Mouse (Mus musculus) thymus, postnatal 4 days (tissue): ENCODE measurements around the gene Wnt4.

Experiments
- DNase-seq: peaks from one replicate; pipeline ENCODE4 v3.0.0; 2021

Wnt4 gene

DNA sequence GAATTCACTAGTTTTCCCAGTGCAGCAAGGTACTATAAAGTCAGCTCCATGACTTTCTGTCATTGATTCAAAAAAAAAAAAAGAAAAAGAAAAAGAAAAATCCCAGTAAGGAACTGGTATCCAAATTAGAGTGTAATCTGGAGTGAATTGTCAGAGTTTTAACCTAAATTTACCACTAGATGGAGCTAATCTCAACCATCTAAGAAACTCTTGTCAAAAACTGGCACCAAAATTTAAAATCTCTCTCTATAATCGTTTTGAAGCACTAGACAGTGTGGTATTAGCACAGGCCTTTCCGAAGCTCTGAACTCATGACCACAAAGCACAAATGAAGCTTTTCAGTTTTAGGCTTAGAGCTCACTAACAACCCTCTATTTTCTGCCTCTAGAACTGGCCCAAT is 36.2 kb downstream of the Wnt4 start:
- DNase-seq, result no peak

DNA sequence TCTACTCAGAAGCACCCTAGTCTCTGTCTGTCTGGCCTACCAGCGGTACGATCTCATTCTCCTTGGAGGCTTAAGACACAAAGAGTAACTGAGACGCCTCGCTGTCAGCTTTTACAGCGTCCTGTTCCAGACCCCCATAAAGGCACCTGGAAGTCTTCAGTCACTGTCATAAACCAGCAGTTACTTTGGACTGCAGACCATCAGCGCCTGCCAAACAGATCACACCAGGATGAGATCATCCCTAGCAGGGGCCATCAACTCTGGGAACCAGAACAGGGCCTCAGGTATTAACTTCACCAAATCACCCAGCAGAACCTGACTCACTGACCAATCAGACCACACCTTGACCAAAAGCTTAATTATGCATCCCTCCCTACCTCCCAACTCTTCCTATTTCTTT is 37.3 kb downstream of the Wnt4 start:
- no peak for DNase-seq

DNA sequence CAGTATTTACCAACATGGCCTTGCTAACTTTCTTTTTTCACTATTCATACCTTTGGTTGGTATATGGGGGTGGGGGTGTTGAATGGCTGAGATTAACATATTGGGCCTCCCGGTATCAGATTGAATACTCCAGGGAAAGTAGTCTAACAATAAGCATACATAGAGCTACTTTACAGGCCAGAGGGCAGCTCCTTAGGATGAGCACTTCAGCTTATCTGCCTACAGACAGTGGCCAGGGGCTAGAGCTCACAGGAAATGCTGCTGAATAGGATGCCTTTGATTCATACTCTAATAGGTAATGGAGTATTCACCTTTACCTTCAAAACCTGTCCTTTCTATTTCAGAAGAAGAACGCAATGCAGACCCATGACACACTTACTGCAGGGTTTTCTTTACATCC is 37.8 kb downstream of the Wnt4 start:
- no peak for DNase-seq

DNA sequence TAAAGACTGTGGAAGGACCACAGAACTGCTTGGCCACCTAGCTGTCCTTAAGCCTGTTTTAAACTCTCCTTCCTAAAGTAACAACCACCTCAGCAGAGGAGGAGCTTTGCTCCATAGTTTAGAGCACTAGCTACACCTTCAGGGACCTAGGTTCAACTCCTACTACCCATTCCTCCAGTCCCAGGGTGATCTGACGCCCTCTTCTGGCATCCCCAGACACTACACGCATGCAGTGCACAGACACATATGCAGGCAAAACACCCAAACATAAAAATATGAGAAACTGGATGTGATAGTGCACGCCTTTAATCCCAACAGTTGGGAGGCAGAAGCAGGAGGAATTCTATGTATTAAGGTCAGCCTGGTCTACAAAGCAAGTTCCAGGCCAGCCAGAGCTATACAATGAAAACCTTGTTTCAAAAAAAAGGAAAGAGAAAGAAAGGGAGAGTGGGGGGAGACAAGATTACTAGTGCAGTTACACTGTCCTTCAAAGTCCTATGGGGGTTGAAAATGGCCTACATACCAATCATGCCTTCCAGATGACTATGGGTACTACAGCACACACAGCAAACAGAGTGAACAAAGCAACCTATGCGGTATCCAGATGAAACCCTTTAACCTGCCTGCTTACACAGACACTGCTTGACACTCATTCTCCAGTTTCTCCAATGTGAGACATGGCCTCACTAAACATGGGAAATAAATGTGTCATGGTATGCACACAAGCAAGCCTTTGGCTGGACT is 38.9 kb downstream of the Wnt4 start:
- peak; percentile 26 for DNase-seq

DNA sequence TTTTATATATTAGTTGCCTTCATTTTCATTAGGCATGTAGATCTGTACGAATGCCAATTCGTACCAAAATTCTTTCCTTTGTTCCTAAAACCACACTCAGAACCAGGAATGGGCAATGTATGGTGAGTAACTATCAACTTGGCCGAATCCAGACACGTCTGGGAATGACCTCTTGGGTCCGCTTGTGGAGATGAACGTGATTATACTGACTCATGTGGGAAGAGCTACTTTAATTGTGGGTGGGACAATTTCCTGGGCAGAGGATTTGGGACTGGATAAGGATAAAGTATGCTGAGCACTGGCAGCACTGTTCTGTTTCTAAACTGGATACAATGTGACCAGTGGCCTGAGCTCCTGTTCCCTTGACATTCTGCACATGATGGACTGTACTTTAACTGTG is 47.6 kb downstream of the Wnt4 start:
- DNase-seq, result no peak

DNA sequence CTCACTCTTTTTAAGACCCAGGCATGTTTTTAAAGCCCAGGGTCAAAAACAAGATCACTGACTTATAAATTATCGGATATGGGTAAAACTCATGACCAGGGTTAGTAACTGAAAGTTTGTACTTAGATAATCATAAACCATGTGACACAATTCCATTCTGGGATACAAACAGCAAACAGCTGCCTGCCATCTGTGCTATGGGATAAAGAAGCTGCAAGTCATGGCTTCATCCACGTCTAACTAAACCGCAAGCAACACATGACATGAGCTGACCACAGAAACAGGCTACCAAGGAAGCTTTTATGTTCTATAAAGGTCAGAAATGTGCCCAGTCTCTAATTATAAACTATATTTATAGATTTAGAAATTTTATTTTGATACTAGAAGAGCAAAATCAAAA is 49.2 kb downstream of the Wnt4 start:
- DNase-seq, result no peak

DNA sequence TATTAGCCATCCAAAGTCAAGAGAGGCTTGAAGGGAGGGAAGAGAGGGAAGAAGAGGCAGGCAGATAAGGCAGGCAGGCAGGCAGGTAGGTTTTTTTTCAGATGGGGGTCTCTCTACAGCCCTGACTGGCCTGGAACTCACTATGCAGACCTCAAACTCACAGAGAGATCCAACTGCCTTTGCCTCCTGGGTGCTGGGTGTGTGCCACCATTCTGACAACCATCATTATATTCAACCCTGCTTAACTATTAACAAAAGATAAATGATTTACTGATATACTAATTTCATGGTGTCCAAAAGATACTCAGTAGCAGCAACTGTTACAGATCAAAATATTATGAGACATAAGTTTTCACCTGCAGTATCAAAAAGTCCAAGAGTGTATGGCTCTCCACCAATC is 54.8 kb downstream of the Wnt4 start:
- no peak for DNase-seq

DNA sequence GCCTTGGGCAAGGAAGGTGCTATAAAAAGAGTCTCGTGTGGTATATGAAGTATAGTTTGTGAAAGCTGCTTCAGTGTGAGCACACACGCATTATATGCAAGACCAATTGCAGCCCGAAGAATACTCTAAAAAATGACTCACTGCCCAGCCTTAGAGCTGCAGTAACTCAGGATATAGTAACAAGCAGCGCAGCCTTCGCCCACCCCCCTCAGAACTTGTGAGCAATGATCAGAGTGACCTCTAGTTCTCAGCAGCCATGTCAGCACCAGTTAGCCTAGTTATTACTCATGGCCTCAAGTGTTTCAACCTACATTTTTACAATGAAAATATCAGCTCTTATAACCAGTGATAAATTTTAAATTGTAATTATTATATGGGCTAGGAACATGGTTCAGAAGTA is 59.2 kb downstream of the Wnt4 start:
- no peak for DNase-seq

DNA sequence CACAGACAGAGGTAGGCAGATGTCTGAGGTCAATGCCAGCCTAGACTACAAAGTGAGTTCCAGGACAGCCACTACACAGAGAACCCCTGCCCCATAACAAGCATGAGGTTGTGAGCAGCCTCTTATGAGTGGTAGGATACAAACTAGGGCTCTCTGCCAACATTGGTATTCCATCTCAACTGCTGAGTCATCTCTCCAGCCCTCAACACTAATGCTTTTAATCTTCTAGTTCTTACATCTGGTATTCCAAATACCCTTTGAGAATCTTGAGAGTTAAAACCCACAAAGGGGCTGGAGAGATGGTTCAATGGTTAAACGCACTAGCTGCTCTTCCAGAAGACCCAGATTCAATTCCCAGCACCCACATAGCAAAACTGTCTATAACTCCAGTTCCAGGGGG is 62.1 kb downstream of the Wnt4 start:
- DNase-seq, result no peak

DNA sequence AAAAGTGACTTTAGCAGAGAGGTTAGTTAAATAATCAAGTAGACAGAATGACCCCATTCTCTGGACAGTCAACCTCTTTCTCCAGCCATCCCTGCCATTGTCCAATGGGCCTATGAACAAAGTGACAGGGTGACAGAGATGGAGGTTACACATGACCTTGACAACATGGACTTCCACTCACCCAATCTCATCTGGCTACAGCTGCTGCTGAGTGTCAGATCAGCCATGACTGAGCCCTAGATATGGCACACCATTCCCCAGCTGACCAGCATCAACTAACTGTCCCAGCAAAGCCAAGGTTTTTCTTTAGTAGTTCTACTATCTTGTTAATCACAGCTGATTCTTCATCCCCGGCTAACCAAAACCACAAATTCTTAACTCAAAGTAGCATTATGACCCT is 65.5 kb downstream of the Wnt4 start:
- no peak for DNase-seq

DNA sequence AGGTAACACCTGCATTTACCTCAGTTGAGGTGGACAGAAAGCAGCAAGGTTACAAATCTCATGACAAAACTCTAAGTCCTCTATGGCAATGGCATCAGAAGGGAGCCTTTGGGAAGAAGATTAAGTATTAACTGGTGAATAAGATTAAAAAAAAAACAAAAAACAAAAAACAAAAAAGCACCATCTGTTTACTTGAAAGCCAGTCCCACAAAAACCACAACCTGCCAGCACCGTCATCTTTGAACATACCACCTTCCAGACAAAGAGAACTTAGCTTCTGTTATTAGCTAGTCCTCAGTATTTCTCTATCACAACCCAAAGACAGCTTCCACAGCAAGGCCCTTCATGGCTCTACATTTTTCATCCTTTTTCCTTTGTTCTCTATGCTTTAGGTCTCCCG is 67.8 kb downstream of the Wnt4 start:
- no peak for DNase-seq

DNA sequence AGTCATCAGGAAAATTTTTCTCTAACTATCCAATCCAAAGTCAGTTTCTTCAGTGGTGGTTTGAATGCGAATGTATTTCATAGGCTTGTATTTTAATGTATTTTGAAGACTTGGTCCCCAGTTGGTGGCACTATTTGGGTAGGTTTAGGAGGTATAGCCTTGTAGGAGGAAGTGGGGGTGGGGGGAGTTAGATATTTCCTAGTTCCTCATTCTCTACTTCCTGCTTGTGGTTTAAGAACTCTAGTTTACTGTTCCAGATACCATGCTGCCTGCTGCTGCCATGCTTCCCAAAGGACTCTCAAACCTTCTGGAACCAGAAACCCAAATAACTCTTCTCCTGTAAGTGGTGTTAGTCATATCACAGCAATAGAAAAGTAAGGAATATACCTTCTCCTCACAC is 68.5 kb downstream of the Wnt4 start:
- DNase-seq, result no peak
